Mouse (Mus musculus) right cerebral cortex, postnatal 4 days (tissue): Measurements from ENCODE around the gene Fam53a.
A peak's percentile ranks its signal among the peaks of the same experiment; 100 is the strongest.

Experiments used
- DNase-seq: peaks from one replicate; pipeline ENCODE4 v3.0.0-alpha.2; 2022

Fam53a gene

DNA sequence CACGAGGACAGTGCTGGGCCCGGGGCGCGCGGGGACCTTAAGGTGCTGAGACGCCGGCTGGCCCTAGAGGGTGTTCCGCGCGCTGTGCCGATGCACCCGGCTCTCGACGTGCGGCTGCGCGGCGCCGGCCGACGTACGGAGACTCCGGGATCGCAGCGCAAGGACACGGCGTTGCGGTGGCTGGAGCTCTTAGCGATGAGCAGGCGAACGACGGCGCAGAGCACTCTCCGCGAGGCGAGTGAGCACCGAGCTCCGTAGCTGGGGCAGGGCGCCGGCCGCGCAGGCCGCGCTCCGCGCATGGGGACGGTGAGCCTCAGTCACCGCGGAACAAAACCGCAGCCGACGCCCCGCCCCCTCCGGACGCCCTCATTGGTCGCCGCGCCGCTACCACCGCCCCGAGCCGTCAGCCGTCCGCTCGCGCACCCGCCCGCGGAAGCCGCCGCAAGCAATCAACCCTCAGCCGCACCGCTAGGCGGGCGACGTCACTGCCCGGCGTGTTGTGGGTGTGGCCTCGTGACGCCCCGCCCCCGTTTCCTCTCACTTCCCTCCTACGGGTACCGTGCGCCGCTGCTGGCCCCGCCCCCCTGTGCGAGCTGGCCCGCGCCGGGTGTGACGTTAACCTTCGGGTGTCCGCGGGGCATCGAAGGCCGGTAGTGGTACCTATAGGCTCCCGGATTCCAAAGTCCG is at the start of gene Fam53a, which contains the start of gene Gm9903:
TSS of gene Fam53a (minus strand) at position 335 of the 687 bp plus-strand sequence.
TSS of gene Gm9903 (plus strand) at position 625 of the 687 bp plus-strand sequence.
- peak; percentile 100 for DNase-seq

DNA sequence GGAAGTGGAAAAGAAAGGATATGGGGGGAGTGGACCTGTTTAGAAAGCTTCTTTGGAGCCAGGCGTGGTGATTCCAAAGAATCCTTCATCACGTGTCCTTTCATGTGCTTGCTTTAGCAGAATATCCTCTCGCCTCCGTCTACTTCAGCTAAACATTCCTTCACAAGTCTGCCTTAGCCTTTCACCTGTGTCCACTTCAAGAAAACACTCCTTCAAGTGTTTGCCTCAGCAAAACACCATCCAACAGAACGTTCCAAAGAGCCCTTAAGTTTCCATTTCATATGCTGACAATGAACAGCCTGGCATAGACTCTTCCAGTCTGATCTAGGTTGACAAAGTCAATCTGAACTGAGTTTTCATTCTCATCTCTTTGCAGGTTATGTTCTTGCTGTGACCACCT is 48.8 kb upstream of the Fam53a start:
- DNase-seq, result no peak

DNA sequence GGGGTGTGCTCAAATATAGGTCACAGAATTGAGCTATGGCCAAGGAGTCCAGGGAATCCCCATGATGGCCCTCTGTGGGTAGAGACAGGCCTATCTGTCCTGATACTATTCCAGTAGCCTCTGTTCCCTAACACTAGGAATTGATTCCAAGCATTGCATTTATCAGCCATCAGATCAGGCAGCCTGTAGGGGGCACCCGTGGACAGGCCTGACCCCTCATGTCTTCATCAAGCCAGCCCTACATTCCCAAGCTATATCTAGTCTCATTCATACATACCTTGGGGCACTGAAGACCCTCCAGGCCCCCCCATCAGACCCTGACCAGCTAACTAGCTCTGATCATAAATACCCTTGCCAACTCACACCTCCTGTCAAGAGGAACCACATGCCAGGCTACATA is 46.5 kb upstream of the Fam53a start:
- peak; percentile 67 for DNase-seq

DNA sequence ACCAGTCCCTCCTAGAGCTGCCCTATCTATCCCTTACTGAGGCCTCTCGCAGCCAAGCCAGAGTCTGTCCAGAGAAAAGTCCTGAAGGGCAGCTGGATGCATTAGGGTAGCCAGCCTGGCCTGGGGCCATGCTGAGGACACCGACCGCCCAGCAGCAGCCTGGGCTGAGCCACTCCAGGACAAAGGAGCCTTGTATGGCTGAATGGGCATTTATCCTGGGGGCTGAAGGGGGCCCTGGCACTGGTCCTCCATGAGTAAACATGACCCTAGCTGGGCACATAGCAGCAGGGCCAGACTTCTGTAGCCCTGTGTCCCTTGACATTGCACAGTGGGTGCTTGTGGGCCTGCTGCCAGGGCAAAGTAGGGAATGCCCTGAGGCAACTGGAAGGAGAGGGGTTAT is 45.0 kb upstream of the Fam53a start:
- DNase-seq, result peak; percentile 53

DNA sequence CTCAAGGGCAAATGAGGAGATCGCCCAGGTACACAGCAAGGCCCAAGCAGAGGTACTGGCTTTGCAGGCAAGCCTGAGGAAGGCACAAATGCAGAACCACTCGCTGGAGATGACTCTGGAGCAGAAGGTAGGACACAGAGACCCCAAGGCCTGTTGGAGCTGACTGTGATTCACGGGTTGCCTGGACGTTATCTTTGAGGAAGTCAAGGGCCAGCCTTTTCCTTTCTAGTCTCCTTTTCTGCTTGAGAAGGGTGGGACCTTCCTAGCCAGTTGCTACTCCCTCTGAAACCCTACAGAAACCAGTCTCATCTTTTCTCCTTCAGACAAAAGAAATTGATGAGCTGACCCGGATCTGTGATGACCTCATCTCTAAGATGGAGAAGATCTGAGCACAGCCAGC is 42.2 kb upstream of the Fam53a start:
- DNase-seq, result no peak

DNA sequence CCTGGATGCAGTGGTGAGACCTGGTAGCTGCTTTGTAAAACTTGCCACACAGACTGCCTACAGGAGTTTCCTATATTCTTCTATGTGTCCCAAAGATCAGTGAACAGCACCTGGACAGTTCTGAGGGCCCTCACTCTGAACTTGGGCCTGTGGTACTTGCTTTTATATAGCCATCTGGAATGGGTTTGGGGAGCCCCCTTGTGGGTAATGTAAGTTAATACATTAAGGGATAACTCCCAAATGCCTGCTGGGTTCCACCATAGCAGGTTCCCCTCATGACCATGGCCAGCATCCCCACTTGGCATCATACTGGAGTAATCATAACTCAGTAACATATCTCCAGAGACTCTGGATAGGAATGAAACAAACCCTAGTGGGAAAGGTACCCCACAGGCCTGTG is 38.8 kb upstream of the Fam53a start:
- no peak for DNase-seq

DNA sequence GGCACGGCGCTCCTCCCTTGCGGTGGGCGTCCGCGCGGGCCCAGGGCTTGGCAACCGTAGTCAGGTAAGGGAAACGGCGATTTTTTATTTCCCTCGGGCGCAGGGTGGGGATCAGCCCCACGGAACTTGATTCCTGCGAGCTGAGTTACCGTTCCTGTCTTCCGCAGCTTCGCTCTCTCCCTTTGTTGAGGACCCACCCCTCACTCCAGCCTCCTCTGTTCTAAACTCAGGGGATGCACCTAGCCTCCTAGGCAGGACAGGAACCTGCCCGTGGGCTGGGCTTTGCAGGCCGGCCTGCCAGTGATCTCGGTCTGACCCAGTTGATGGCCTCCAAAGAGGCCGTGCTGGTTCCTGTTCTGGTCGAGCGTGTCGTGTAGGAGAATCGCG is 29.2 kb upstream of the Fam53a start:
- no peak for DNase-seq

DNA sequence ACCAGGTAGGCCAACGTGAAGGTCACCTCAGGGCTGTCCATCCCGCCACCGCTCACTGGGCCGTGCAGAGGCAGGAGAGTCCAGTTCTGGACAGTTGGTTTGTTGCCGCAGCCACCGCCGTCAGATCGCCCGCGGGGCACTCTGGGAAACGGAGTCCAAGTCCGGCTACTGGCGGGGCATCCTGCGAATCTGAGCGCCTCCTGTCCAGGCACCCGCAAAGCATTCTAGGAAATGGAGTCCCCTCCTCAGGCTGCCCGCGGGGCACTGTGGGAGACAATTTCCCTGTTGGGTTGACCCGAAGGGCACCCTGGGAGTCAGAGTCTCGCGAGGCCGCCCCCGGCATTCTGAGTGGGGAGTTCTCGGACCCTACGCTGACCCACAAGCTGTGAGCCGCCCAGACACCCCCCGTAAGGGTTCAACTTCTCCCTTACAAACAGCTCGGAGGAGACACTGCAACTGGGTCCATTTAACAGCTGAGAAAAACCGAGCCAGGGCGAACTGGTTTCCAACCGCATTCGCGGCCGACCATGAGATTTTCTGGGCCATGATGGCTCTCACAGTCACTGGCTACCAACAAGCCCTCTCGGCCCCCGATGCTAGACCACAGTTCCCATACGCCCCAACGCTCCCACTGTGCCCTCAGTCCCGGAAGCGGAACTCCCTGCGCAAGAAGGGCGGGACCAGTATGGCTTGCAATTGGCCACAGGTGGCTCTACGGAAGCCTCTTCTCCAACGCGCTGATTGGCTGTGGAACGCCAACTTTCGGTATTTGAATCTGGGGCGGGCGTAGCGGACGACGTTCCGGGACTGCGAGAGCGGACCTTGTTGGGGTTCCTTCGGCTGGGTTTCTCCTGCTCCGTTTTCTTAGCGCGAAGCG is 28.6 kb upstream of the Fam53a start, which contains the start of the genes Tacc3 and Tmem129:
TSS of gene Tacc3 (plus strand) at position 342 of the 877 bp plus-strand sequence.
TSS of gene Tmem129 (minus strand) at position 630 of the 877 bp plus-strand sequence.
- DNase-seq, result peak; percentile 91

DNA sequence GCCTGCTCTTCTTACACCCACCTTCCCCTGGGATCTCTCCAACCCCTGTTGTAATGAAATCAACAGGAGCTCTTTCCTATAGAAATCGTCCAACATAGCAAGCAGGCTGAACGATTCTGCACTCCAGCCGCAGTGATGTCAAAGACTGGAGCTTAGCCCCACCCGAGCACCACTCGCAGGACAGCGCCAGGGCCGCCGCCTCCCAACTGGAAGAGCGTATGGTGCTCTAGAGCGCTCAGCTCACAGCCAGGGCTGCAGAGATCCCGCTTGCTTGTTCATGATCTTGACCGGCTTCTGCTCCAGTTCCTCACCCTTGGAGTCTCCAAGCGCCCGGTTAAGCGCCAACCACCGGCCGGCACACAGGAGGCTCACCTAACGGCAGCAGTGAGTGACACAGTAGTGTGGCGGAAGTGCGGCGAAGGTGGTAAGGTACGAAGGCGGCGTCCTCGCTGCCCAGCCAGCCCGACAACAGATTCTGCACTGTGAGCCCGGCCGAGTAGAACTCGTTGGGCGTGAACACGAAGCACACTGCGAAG is 27.9 kb upstream of the Fam53a start:
- DNase-seq, result no peak

DNA sequence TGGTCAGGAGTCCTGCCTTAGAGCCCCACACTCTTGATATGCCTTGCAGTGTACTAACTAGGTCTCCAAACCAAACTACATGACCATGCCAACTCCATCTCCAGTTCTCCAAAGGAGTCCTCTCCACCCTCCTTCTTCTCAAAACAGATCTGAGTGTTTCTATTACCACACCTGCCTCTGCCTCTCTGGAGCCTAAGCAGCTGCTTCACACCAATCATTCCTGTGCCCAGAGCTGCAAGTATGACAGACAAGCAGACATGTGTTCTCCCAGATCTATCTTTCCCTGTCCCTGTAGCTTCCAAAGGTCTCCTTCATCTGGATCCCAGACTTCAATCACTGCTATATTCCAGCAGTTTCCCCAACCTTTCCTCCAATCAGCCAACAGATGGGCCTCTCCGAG is 27.3 kb upstream of the Fam53a start:
- DNase-seq, result no peak

DNA sequence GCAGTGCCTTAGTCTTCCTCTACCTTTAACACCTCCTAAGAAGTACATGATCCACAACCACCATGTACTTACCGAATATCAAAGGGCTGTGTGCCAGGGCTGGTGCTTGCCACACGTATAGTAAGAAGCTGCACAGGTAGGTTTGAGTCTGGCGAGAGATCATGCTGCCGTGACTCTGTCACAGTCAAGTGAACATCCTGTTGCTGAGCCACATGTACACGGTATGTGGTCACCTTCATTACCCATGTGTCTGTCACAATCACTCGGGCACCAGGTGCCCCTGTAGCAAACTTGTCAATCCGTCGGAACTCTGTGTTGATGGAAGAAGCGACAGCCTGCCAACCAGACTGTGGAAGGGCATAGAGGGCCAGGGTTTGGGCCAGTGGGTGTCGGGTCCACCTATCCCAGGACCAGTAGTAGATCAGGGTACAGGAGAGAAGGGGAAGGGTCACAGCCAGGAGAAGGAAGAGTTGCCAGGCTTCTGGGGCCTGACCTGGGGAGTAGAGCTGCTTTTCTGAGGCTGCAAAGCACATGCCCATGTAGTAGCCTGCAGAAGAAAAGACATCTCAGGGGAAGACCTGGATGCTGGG is 25.9 kb upstream of the Fam53a start:
- DNase-seq, result no peak

DNA sequence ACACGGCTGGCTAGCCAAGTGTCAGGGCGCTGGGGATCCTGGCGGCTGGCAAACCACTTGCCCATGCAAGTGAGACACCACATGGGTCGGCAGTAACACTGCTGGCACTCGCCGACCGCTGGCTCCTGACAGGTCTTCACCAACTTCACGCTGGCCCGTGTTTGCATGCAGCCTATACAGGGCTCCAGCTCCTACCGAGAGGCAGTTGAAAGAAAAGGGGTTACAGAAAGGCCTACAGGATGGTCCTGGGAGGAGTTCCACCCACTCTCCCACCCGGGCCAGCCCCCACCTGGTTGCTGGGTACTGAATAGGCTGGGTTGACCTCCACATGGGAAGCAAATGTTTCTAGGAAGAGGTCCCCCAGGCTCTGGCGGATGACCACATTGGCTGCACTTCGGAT is 25.0 kb upstream of the Fam53a start:
- DNase-seq, result no peak

DNA sequence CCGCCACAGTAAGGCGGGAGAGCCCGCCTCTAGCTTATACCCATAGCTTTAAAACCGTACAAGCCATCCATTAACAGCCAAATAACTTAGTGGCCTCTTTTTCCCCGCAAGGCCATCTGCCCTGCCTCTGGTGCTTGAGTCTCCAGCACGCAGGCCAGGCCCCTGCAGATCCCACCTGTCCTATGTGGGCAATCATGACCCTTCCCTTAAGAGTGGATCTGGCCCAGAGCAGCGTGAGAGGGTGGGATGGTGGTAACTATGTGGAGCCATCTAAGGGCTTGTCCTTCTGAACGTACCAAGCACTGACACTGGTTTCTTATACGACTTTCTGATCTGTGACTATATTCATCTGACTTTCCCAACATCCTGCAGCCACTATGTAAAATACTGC is 23.3 kb upstream of the Fam53a start:
- DNase-seq, result no peak

DNA sequence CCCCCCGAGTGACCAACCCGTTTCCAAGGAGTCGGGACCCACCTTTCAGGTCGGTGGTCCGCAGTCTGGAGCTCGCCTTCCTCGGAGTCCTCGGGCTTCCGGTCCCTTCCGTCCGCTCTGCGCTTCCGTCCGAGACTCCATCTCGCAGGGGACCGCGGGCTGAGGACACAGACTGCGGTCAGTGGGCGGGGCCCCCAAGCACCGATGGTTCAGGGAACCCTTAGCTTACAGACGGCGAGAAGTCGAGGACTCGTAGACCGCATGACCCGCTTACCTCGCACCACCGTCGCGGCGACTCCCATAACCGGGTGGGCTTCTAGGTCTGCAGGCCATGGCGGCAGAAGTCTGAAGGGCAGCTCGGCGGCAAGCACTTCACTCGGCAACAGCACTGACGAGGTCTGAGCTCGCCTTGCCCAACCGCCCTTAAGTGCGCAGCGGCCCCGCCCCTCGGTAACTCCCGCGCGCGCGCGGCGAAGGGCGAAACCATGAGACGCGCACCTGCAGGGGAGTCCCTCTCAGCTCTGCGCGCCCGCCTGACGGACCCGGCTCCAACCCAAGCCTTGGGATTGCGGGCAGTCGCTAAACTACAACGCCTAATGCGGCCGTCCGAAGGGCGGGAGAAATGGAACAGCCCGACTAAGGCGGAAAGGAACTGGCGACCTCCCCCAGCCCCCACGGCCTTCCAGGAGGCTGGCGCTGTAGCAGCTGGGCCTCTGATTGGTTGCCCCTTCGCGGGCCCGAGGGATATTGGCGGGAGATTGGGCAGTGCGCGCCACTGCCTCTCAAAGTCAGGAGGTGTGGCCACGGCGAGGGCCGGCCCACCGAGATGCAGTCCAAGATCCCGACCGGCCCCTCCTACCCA is 22.7 kb upstream of the Fam53a start, which contains the start of gene Slbp:
TSS of gene Slbp (minus strand) at position 654 of the 862 bp plus-strand sequence.
- DNase-seq, result peak; percentile 94

DNA sequence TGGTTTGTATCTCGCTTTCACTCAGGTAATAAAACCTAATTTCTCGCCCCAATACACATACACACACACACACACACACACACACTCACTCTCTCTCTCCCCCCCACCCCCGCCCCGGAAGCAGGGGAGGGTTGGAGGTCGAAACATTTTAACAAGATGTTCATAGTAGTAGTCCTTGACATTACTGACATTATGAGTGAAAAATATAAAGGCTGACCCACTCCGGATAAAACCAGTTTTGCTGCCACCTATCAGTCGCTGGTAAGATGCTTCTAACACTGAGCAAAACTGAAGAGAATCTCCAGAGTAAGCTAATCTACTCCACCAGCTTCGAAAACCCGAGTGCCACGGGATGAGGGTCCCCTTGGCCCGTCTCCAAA is 22.1 kb upstream of the Fam53a start:
- DNase-seq, result no peak

DNA sequence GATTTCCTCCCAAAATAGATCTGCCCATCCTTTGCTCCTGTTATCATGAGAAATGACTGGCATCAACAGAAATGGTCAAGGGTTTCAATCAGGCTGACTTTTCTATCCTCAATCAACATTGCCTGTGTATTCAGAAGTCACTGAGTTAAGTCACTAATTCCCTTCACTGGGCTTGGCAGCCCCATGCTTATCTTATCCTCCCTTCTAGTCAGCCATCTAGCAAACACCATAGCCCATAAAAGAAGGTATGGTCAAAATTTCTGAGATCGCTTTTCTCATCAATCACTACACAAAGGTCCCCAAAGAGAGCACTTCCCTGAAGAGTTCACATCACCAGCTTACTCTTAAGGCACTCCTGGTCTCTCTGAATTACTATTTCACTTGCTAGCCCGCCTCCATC is 21.6 kb upstream of the Fam53a start:
- no peak for DNase-seq

DNA sequence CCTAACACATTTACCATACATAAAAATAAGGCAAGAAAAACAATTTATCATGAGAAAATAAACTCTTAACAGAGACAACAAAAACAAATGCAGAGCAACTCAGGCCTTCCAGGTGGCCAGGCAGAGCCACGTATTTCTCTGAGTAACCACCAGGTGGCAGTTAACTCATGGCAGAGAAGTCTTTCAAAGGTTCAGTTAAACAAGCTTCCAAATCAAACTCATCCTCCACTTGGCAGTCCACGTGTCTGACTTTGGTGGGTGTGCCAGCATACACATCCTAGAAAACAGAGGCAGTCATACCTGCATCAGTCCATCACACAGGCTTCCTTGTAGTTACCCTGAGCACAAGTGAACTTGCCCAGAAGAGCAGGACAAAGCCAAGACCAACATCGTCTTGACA is 11.2 kb upstream of the Fam53a start:
- peak; percentile 17 for DNase-seq

DNA sequence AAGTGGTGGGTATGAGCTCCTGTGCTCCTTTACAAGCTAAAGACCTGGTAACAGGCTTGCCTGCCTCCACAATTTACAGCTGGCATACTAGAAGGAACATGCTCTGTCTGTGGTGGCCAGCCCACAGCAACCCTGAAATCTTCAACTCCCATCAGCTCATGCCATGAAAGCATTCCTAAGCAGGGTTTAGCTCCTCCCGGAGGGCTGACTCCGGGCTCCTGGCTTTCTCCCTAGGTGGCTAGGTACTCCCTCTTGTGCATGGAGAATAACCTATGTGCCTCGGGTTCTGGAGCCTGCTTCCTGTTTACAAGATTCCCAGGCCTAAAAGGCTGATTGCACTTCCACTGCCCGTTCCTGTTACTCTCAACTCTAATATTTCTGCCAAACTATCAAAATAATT is 9.4 kb upstream of the Fam53a start:
- DNase-seq, result no peak

DNA sequence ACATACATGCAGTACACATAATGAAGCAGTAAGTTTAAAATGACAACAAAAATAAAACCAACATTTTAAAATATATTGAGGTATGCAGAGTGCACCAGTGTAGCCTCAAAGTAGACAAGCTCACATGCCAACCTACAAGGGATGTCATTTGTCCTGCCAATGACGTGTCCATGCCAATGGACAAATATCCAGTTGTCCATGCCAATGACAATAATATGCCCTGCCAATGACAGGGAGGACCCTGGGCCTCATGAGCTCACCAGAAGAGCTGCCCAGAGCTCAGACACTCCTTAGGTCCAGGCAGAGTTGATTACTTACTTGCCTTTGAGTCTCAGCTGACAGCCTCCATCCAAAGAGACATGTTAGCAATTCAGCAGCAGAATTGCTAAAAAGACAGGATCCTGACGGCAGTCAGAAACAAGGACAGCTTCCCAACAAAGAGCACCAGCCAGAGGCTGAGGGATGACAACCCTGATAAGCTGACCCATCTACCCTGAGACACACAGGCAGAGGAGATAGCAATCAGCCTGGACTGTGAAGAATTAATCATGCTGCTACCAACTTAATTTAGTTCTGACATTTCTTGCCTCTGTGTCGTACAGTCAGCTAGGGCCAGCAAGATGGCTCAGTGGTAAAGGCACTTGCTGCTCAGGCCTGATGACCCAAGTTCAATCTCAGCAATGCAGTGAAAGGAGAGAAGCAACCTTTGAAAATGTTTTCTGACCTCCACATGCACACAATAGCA is 8.3 kb upstream of the Fam53a start:
- no peak for DNase-seq

DNA sequence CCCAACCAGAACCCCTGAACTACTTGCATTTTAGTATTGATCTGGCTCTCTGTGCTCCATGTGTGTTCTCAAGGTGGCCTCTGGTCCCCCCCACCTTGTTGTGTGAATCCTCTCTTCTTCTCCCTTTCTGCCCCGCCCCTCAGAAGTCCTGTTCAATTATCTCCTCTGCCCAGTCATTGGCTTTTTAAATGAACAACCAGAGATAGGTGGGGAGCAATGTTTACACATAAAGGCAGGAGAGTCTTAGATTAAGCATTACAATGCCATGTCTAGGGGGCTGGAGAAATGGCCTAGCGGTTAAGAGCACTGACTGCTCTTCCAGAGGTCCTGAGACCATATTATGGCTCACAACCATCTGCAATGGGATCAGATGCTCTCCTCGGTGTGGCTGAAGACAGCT is 5.9 kb upstream of the Fam53a start:
- no peak for DNase-seq

DNA sequence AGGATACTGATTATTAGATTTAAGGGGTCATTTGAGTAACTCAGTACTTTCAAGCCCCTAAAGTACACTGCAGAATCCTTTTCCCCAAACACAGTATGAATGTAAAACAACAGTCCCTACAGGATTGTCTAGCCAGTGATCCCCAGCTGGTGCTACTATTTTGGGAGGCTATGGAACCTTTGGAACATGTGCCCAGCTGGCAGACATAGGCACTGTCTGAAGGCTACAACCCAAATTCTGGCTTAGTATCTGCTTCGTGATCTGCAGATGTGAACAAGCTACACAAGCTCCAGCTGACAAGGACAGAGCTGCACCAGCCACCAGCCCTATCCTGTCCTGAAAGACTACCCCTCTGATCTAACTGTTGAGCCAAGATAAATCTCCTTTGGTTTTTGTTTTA is 3.1 kb upstream of the Fam53a start:
- no peak for DNase-seq

DNA sequence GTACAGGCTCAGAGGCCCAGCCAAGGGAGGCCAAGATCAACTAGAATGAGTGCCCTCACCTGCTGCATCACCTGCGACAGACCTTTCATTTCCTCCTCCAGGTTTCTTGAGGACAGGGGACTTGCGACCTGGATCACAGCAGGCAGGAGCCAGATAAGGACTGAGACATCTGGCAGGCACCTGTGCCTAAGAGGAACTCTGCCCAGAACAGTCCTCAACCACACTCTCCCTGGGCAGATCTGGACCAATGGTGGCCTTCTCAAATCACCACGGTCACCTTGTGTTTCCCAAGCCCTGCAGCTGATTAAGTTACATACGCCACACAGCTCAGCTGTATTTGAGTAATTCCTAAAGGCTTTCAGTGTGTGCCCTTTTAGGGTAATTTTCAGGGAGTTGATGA is 1.2 kb upstream of the Fam53a start:
- no peak for DNase-seq
